Mouse (Mus musculus): ENCODE data around the gene Secisbp2.

Gene Secisbp2

DNA sequence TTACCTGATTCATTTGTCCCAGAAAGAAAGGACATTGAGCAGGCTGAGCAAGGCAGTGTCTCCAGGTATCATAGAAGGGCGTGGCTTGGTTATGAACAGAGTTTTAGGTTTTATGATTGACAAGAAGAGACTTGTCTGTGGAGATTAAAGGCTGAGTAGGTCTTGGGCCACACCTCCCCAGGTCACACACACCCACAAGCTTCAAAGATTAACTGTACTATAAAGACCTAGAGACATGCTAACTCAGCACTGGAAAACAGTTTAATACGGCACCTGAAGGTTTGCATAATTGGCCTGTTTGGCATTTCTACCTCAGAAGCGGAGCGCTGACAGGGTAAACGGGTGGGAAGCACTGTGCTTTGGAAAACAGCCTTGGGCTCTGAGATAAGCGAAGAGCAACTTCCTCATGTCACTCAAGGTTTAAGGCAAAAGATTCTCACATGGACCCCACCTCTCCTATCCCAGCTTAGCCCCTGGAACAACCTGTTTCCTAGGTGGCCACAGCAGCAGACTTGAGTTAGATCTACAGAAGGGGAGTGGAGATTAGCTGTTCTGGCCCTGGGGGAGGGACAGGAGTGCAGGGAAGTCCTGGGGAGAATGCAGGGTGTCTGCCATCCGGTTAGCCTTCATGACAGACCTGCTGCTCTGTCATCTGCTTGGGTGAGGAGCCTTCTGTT, 33.9 kb downstream of the Secisbp2 start:
- no peak for DNase-seq (ENCODE audit: low spot score in 2 of 2)

- DNase-seq (ENCODE audit: low spot score in 2 of 2): no peak
These were observed 35.5 kb downstream of the Secisbp2 start for GRCm38 (mm10) chr13:51686966-51687365.

DNA sequence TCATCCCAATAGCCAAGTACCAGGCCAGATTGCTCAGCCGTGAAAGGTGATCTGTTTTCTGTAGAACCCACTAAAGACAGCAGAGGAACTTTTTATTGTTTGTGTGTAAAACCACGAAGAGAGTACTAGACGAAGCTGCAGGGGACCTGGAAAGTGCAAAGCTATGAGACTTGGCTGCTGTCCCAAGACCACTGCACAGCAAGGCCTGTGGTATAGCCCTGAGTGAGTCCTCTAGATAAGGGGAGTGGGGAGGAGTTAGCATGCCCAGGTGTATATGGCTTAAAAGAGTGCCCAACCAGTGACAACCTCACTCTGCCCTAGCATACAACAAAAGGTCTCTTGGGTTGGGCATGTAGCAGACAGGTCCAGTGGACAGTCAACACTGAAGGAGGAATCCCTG, 37.2 kb downstream of the Secisbp2 start:
- no peak for DNase-seq (ENCODE audit: low spot score in 2 of 2)

GRCm38 (mm10) chr13:51696481-51696880, 45.0 kb downstream of the Secisbp2 start:
- no peak for DNase-seq (ENCODE audit: low spot score in 2 of 2)

- DNase-seq (ENCODE audit: low spot score in 2 of 2): no peak
These were observed 46.0 kb downstream of the Secisbp2 start for GRCm38 (mm10) chr13:51697455-51697854.

GRCm38 (mm10) chr13:51697897-51698296, 46.4 kb downstream of the Secisbp2 start:
- no peak for DNase-seq (ENCODE audit: low spot score in 2 of 2)

DNA sequence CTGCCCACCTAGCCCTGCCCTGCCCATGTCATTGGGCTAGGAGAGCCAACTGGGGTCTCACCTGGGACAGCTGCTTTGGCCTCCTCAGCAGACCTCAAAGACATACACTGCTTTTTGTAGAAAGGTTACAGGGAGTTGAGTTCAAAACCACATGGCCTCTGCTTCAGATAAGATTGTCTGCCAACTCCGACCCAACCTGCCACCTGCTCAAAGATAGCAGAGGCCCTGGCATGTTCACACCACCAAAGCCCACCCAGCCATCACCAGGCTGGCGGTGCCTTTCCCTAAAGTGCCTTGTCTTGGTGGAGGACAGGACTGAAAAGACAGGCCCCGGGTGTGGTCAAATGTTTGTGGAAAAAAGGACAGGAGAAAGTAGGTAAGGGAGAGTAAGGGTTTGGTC, 46.8 kb downstream of the Secisbp2 start:
- no peak for DNase-seq (ENCODE audit: low spot score in 2 of 2)

GRCm38 (mm10) chr13:51703893-51704292, 52.4 kb downstream of the Secisbp2 start:
- DNase-seq (ENCODE audit: low spot score in 2 of 2): no peak

GRCm38 (mm10) chr13:51705882-51706854, 54.7 kb downstream of the Secisbp2 start:
- DNase-seq (ENCODE audit: low spot score in 2 of 2): no peak

DNA sequence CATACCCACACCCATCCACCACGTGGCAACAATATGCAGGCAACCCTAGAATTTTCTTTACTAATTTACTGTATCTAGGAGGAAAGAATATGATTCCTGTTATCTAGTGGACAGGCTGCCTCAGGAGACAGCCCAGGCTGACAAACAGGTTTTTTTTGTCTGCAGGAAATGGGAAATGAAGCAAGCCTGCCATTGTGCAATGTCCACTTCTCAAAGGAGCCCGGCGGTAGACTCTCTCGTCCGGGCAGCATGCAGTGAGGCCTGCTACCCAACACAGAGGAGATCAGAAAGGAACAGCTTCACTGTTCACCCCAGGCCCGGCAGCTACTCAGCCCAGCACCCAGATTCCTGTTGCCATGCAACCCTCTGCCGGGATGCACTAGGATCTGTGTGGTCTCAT, 59.2 kb downstream of the Secisbp2 start:
- no peak for DNase-seq (ENCODE audit: low spot score in 2 of 2)

- DNase-seq (ENCODE audit: low spot score in 2 of 2): no peak
These were observed 60.5 kb downstream of the Secisbp2 start for GRCm38 (mm10) chr13:51712022-51712421.

- peak; percentile 53 to 56 for DNase-seq (ENCODE audit: low spot score in 2 of 2)
These were observed 65.1 kb downstream of the Secisbp2 start for GRCm38 (mm10) chr13:51716350-51717263.

GRCm38 (mm10) chr13:51719256-51719655, 67.8 kb downstream of the Secisbp2 start:
- DNase-seq (ENCODE audit: low spot score in 2 of 2): no peak

DNA sequence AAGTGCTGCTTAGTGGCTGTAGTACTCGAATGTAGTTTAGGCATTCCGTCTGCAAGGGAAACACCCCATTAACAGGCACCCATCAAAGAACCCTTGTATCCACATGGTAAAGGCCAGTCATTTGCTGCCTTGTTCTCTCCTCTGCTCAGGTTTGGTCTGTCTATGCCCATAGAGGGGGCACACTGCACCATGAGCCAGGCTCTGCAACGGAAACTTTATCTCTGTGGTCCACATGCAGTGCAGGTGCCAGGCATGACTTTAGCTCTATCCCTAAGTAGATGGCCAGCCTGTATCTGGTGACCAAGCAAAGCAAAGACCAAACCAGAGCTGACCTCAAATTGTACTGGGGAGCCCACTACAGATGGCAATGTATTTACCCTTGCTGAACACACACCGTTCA, 69.1 kb downstream of the Secisbp2 start:
- no peak for DNase-seq (ENCODE audit: low spot score in 2 of 2)

DNA sequence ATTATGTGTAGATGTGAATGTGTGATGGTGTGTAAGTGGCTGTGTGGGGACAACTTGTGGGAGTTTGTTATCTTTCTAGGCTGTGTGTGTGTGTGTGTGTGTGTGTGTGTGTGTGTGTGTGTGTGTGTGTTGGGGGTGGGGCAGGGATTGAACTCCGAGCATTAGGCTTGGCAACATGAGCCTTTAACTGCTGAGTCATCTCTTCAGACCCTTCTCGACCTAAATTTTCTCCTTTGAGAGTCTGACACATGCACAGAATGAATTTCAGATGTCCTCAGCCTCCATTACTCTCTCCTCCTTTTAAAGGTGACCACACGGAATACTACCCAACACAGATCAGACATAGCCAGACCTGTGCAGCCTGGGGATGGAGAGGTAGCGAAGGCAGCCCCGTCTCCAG, 71.6 kb downstream of the Secisbp2 start:
- DNase-seq (ENCODE audit: low spot score in 2 of 2): no peak

- no peak for DNase-seq (ENCODE audit: low spot score in 2 of 2)
These were observed 73.1 kb downstream of the Secisbp2 start for GRCm38 (mm10) chr13:51724566-51724965.

GRCm38 (mm10) chr13:51725446-51725845, 73.9 kb downstream of the Secisbp2 start:
- no peak for DNase-seq (ENCODE audit: low spot score in 2 of 2)

DNA sequence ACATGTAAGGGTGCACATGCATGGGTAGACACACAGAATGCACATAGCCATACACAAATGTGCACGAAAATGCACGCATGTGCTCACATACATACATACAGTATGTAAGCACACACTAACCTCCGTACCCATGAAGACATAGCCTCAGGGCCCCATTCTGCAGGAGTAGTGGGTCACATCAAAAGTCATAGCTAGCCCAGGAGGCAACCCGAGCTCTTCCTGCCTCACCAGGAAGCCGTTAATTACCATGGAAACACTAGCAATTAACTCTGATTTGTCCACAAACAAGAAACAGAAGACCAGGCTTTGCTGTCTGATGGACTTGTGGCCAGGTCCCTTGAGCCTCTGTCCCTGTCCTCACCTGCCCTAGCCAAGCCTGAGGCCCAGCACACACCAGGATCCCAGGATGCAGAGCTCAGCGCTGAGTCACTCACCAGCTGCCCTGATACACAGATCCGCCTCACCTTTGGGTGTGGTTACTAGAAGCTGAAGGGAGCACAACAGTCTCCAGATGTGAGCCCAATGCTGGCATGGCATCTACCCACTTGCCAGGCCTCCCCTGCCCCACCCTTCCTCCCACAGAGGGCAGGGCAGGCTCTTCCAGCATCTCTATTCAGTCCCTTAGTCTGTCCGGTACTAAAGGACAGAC, 74.6 kb downstream of the Secisbp2 start:
- DNase-seq (ENCODE audit: low spot score in 2 of 2): no peak

- no peak for DNase-seq (ENCODE audit: low spot score in 2 of 2)
These were observed 75.9 kb downstream of the Secisbp2 start for GRCm38 (mm10) chr13:51727364-51727763.

DNA sequence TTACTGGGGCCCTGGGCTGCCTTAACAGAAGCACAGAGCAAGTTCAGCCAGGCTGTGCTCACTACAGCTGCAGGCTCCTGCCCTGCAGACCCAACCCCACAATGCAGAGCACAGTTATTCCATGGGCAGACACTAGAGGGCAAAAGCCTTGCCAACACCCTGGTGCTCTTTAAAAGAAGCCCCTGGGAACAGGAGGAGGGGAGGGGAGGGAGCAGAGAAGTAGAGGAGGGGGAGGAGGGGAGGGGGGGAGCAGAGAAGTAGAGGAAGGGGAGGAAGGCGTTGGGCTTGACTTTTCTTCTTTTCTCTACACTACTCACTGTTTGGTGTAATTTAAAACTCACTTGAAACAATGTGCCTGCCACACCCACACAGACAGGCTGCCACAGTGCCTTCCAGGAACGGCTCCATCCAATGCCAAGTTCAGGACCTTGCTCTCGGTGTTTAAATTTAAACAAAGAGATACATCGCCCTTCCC, 78.4 kb downstream of the Secisbp2 start:
- no peak for DNase-seq (ENCODE audit: low spot score in 2 of 2)

- DNase-seq (ENCODE audit: low spot score in 2 of 2): no peak
These were observed 80.0 kb downstream of the Secisbp2 start for GRCm38 (mm10) chr13:51731474-51731873.

Measured in heart, adult 9 months (tissue).